Mouse (Mus musculus) lung, adult 2 months (tissue): ENCODE results near the gene Rfk. TPM values are rescaled to one million over a fixed set of nuclear protein-coding genes. Genes with fewer than 3 reads are reported as not detected.

ENCODE experiments used
- DNase-seq: peaks from one replicate; pipeline ENCODE4 v3.0.0; 2022
- H3K4me1 ChIP-seq: fragments of 200-500 bp; 2 replicates; pipeline ENCODE4 v1.6.1; 2011; ENCODE audit warnings: low read length; ENCODE audit not compliant: control insufficient read depth, insufficient read depth
- H3K4me3 ChIP-seq: fragments of 200-500 bp; replicated peaks from 2 replicates; pipeline ENCODE3; 2011; ENCODE audit warnings: low read depth, mild to moderate bottlenecking, control low read depth, low read length; ENCODE audit errors: extremely low read depth
- CTCF ChIP-seq: fragments of 200-500 bp; IDR thresholded peaks from 2 replicates; pipeline ENCODE4 v1.5.1; 2011; ENCODE audit warnings: mild to moderate bottlenecking, low read length, control low read depth; ENCODE audit not compliant: insufficient read depth
- POLR2A ChIP-seq: fragments of 200-500 bp; IDR thresholded peaks from 2 replicates; pipeline ENCODE4 v1.6.1; 2011; ENCODE audit warnings: low read depth, mild to moderate bottlenecking, control low read depth, low read length, borderline replicate concordance; ENCODE audit errors: extremely low read depth
- WGBS: fragments of 180-500 bp; shearing (Covaris S2); methylation state at CpG from one replicate; pipeline ENCODE4 v1.1.7; 2018; 5-methylcytosine and 5-hydroxymethylcytosine counted together
- polyA plus RNA-seq: library from polyadenylated mRNA; depleted of rRNA; stranded (reverse); fragments of >200 nt; gene quantifications from 2 replicates; pipeline ENCODE4 v1.2.3, GENCODE M21; 2012

The Rfk gene
- polyA plus RNA-seq, 1 experiment = 70.0 TPM

GRCm38 (mm10) chr19:17406823-17407222 lies 13.0 kb downstream of the Rfk start:
- TF ChIP-seq CTCF (no peak), POLR2A (no peak)
- 88% methylated on average over 5 of the region's 5 CpGs for WGBS
- H3K4me3 ChIP-seq = no peak overlapping the region
- no peak for DNase-seq
- no peaks in the 10 kb centered on the region for H3K4me1 ChIP-seq

DNA sequence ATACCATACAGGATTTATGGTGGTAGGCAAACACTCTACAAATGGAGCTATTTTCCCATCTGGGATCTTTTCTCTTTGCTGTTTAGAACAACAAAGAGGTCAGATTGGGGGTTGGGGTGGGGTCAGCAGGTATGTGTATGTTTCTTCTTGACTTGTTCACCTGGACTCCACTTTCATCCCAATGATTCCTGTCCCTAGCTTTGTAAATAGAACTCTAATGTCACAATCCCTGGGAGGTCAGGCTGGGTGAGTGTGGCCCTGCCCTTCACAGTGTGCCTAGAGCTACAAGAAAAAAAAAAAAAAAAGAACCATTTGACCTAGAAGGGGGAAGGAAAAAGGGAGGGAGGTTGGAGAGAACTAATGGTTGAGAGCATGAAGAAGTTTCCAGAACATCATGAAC lies 14.7 kb downstream of the Rfk start:
- no peak for DNase-seq
- Histone ChIP-seq H3K4me3 (no peak overlapping the region), H3K4me1 (no peaks in the 10 kb centered on the region)
- TF ChIP-seq POLR2A (no peak), CTCF (no peak)

DNA sequence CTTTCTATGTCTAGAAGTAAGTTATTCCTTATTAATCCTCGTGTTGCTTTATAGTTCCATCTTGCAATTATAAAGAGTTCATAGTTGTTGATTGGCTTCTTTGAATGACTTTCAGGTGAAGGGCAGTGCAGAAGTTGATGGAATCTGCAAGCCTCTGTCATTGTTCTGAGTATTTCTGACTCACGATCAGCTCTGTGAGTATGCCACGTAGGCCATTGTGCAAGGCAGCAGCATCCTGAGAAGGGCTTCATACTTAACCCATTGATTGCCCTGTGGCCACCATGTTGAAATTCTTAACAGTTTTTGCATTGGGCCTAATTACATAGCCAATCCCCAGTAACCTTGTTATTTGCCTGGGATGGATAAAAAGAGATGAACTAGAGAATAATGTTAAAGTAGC lies 15.5 kb downstream of the Rfk start:
- WGBS = 44% methylated on average over 3 of the region's 3 CpGs
- no peak overlapping the region for H3K4me3 ChIP-seq
- no peaks in the 10 kb centered on the region for H3K4me1 ChIP-seq
- no peak for DNase-seq
- TF ChIP-seq POLR2A (no peak), CTCF (no peak)

DNA sequence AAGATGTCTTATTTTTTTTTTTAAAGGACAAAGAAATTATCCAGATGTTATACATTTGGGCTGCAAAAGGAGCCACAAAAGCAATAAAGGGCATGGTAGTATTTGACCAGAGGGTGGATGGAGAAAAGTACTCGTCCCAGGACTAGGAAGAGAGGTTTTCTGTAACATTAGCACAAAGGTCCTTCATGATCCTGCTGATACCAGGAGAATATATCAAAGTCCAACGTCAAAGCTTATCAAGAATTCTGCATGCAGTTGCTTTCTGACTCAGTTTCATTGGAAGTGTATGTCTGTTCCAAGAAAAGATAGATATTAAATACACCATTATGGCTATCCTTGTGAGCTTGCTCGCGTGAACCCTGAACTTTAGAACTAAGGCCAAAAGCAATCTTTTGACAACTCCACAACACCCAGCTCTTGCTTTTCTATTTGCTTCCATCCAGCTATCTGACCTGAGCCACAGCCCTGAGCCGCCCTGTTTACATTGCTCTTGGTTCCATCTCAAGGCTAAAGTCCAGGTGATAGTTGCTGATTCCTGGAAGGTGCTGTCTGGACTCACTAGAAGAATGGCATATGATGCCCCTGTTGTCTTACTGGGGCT lies 16.7 kb downstream of the Rfk start:
- WGBS = 73% methylated on average over 5 of the region's 5 CpGs
- H3K4me1 ChIP-seq = no peaks in the 10 kb centered on the region
- TF ChIP-seq POLR2A (no peak), CTCF (no peak)
- no peak for DNase-seq
- H3K4me3 ChIP-seq = no peak overlapping the region

- TF ChIP-seq CTCF (no peak), POLR2A (no peak)
- no peak for DNase-seq
- H3K4me1 ChIP-seq = no peaks in the 10 kb centered on the region
- WGBS = 57% methylated on average over 4 of the region's 4 CpGs
- H3K4me3 ChIP-seq = no peak overlapping the region
Observed at GRCm38 (mm10) chr19:17412915-17413459, 19.1 kb downstream of the Rfk start.

- no peaks in the 10 kb centered on the region for H3K4me1 ChIP-seq
- TF ChIP-seq POLR2A (no peak), CTCF (no peak)
- 37% methylated on average over 1 of the region's 1 CpGs for WGBS
- no peak overlapping the region for H3K4me3 ChIP-seq
- DNase-seq = no peak
Observed at GRCm38 (mm10) chr19:17417855-17418254, 24.0 kb downstream of the Rfk start.

DNA sequence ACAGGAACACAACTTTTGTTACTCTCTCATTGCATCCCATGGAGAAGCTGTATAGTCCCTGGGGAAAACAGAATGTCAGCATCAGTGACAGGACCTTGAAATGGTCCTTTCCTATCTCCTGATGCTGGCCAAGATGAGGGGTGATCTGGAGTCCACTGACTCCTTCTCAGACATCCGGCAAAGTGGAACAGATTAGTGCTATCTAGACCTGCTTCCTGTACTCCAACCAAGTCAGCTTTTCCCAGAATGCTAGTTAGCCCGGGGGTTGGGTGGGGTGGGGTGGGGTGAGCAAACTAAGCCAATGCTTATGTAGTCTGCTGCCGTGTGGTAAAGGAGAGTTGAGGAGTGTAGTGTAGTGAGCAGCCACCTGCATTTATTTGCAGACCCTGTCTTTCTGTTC lies 29.5 kb downstream of the Rfk start:
- no peak for DNase-seq
- Histone ChIP-seq H3K4me1 (no peaks in the 10 kb centered on the region), H3K4me3 (no peak overlapping the region)
- WGBS = 55% methylated on average over 3 of the region's 3 CpGs
- TF ChIP-seq POLR2A (no peak), CTCF (no peak)

GRCm38 (mm10) chr19:17427824-17428560 lies 34.1 kb downstream of the Rfk start:
- no peak for DNase-seq
- TF ChIP-seq POLR2A (no peak), CTCF (no peak)
- 90% methylated on average over 2 of the region's 2 CpGs for WGBS

GRCm38 (mm10) chr19:17428561-17428914 lies 34.7 kb downstream of the Rfk start:
- 65% methylated on average over 2 of the region's 2 CpGs for WGBS
- Histone ChIP-seq H3K4me1 (no peaks in the 10 kb centered on the region), H3K4me3 (no peak overlapping the region)
- no peak for DNase-seq
- TF ChIP-seq CTCF (no peak), POLR2A (no peak)

More at GRCm38 (mm10) chr19:17427824-17428560, 34.1 kb downstream of the Rfk start:
- no peak overlapping the region for H3K4me3 ChIP-seq
- no peaks in the 10 kb centered on the region for H3K4me1 ChIP-seq

- WGBS = 77% methylated on average over 1 of the region's 1 CpGs
- TF ChIP-seq CTCF = no peak
- no peak for TF ChIP-seq POLR2A
- no peak for DNase-seq
- no peak overlapping the region for H3K4me3 ChIP-seq
- no peaks in the 10 kb centered on the region for H3K4me1 ChIP-seq
Observed at GRCm38 (mm10) chr19:17436651-17437050, 42.8 kb downstream of the Rfk start.
